Mouse (Mus musculus): ENCODE data around the gene Ano7.

Gene Ano7

DNA sequence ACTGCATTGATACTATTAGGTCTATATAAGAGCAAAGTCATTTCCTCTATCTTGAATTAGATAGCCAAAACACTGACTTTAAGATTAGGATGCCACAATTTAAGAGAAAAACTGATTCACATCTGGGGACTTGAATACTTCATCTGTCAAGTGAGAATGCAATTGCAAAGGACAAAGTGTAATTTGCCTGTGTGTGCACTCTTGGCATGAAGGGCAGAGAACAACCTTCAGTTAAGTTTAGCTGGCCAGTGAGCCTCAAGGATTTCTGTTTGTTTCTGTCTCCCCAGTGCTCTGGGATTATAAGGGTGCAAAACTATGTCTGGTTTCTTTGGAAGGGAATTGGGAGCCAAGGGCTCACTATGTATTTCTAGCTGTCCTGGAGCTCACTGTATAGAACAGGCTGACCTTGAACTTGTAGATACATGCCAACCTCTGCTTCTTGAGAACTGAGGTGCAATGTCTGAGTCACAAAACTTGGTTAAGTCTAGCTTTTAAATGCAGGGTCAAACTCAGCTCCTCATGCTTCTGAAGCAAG lies 80.1 kb downstream of the Ano7 start:
- DNase-seq = no peak
